9 mouse cellular contexts compared by ENCODE assay signal in genomic region chr4:103346058-103346457, GRCm38 (mm10). TPM values are rescaled to one million over a fixed set of nuclear protein-coding genes. Genes with fewer than 3 reads are reported as not detected.
A peak's percentile ranks its signal among the peaks of the same experiment; 100 is the strongest.
DNase-seq lines count a peak whose midpoint lies in the region; ATAC-seq lines count a peak whose summit lies in the region.
"Had no signal": no experiment of that assay in that cellular context is flagged by ENCODE, and none has a peak within 500 bp of the region (broad histone marks: within the 10 kb centered on the region; RNA-seq: fewer than 3 reads in every experiment).

No protein-coding gene starts in this region.

- no peak for ATAC-seq in heart, embryonic 11.5 days (replicated peaks; ENCODE audit: insufficient number of reproducible peaks, low FRiP score, low TSS enrichment)
- peak; percentile 54 for ATAC-seq in inflammation-experienced regulatory T-cells, adult 6 months

- WGBS in heart, embryonic 11.5 days (ENCODE audit: insufficient replicate concordance) = 39% methylated on average over 2 of the region's 2 CpGs

- no peaks in the 10 kb centered on the region for H3K27me3 ChIP-seq in heart, embryonic 11.5 days (ENCODE audit: control insufficient read depth, insufficient read depth, low read length)

- peak; percentile 46 to 60 for DNase-seq in heart, adult 18-20 months
- peak; percentile 47 for DNase-seq in thymus, postnatal 0 days (ENCODE audit: low spot score)
- DNase-seq in thymus, adult 18-20 months = no peak
- DNase-seq in cerebellum, postnatal 14 days = peak; percentile 29 to 58
- peak; percentile 22 for DNase-seq in retina, adult 2 months (ENCODE audit: low read depth, low spot score)
- no peak for DNase-seq in gastrocnemius, postnatal 4 days (ENCODE audit: low spot score in 2 of 2)

- no peaks in the 10 kb centered on the region for H3K36me3 ChIP-seq in heart, embryonic 11.5 days (ENCODE audit: control insufficient read depth, insufficient read depth, low read length)

- no peak overlapping the region for H3K9ac ChIP-seq in heart, embryonic 11.5 days (ENCODE audit: low read depth, low read length)

- no peak overlapping the region for H3K4me2 ChIP-seq in heart, embryonic 11.5 days

- H3K4me1 ChIP-seq in heart, embryonic 11.5 days (ENCODE audit: control insufficient read depth, insufficient read depth, low read length) = no peaks in the 10 kb centered on the region

- H3K9me3 ChIP-seq in heart, embryonic 11.5 days (replicated peaks; ENCODE audit: control insufficient read depth, low read length) = no peaks in the 10 kb centered on the region

- no peak overlapping the region for H3K27ac ChIP-seq in heart, embryonic 11.5 days (ENCODE audit: low read depth, low read length)

- no peak overlapping the region for H3K4me3 ChIP-seq in heart, embryonic 11.5 days (ENCODE audit: low read depth, low read length)

RNA-seq across cellular contexts. Expression of gene Oma1, which starts 32.4 kb away (rescaled TPM):
- total RNA-seq in heart, adult 18-20 months (2021) = 10 to 100 TPM; 32.1 to 36.0 TPM
- 19.8 and 22.5 TPM in 2 replicates for polyA plus RNA-seq in heart, embryonic 11.5 days (2014; fragmentation: Nextera tagmentation; extraction: Ambion mirVana)
- polyA plus RNA-seq in thymus, postnatal 0 days (2015; fragmentation: Nextera tagmentation; extraction: Ambion mirVana) = 52.9 and 54.5 TPM in 2 replicates
- polyA plus RNA-seq in inflammation-experienced regulatory T-cells, adult 6 months (2017; shearing (Covaris generic)) = 10 to 100 TPM; 21.6 to 35.0 (median 28.3) TPM
- 10 to 100 TPM; 16.0 to 16.3 TPM for total RNA-seq in gastrocnemius, postnatal 4 days (2021)

RNA-seq across cellular contexts. Expression of gene 4921539E11Rik, which starts 55.4 kb away (rescaled TPM):
- not detected for total RNA-seq in heart, adult 18-20 months (2021)
- not detected in 2 replicates for polyA plus RNA-seq in heart, embryonic 11.5 days (2014; fragmentation: Nextera tagmentation; extraction: Ambion mirVana)
- not detected in 2 replicates for polyA plus RNA-seq in thymus, postnatal 0 days (2015; fragmentation: Nextera tagmentation; extraction: Ambion mirVana)
- polyA plus RNA-seq in inflammation-experienced regulatory T-cells, adult 6 months (2017; shearing (Covaris generic)) = not detected
- not detected for total RNA-seq in gastrocnemius, postnatal 4 days (2021)
- polyA plus RNA-seq: liver, embryonic 16.5 days had no signal

Comparison
In these comparisons a context has a peak if more than half of its experiments do, and no peak if none do; other contexts are left out.
1. DNase-seq: peak in heart, adult 18-20 months (2 of 2), thymus, postnatal 0 days (single experiment), cerebellum, postnatal 14 days (2 of 2) and retina, adult 2 months (single experiment); none in thymus, adult 18-20 months (0 of 2) and gastrocnemius, postnatal 4 days (0 of 2).